Mouse (Mus musculus) CH12.LX (cell line): ENCODE measurements around the gene Nbea.

ENCODE experiments used
- CTCF ChIP-seq, 2 experiments: IDR thresholded peaks in 1 of 2; conservative IDR thresholded peaks in 1 of 2; 2 replicates each; pipeline ENCODE4 v1.5.1; 2011 to 2012; ENCODE audit warnings: low read depth in 2 of 2, low read length in 2 of 2, improper control_type of control experiment in 1 of 2, inconsistent platforms in 1 of 2, mild to moderate bottlenecking in 1 of 2, moderate library complexity in 1 of 2
- E2F4 ChIP-seq: IDR thresholded peaks from 2 replicates; pipeline ENCODE4 v1.6.1; 2011; ENCODE audit warnings: low read depth, low read length, improper control_type of control experiment; ENCODE audit not compliant: insufficient replicate concordance
- EP300 ChIP-seq: IDR thresholded peaks from 2 replicates; pipeline ENCODE4 v1.6.1; 2011; ENCODE audit warnings: low read length, improper control_type of control experiment
- KAT2A ChIP-seq: IDR thresholded peaks from 2 replicates; pipeline ENCODE4 v1.6.1; 2012; ENCODE audit warnings: low read length, improper control_type of control experiment, inconsistent platforms; ENCODE audit not compliant: insufficient replicate concordance
- MEF2A ChIP-seq: IDR thresholded peaks from 2 replicates; pipeline ENCODE4 v1.6.1; 2014; ENCODE audit warnings: low read depth, mild to moderate bottlenecking, inconsistent platforms, low read length, improper control_type of control experiment, borderline replicate concordance
- NELFE ChIP-seq: IDR thresholded peaks from 2 replicates; pipeline ENCODE4 v1.6.1; 2011; ENCODE audit warnings: low read depth, low read length, improper control_type of control experiment
- PAX5 ChIP-seq: IDR thresholded peaks from 2 replicates; pipeline ENCODE4 v1.6.1; 2012; ENCODE audit warnings: low read length, inconsistent platforms, mixed read lengths
- POLR2A ChIP-seq: IDR thresholded peaks from 2 replicates; pipeline ENCODE4 v1.6.1; 2011; ENCODE audit warnings: low read depth, mild to moderate bottlenecking, improper control_type of control experiment, low read length
- TCF12 ChIP-seq: IDR thresholded peaks from 2 replicates; pipeline ENCODE4 v1.6.1; 2014; ENCODE audit warnings: low read depth, mild to moderate bottlenecking, inconsistent platforms, low read length, improper control_type of control experiment
- UBTF ChIP-seq: IDR thresholded peaks from 2 replicates; pipeline ENCODE4 v1.6.1; 2012; ENCODE audit warnings: low read depth, mild to moderate bottlenecking, inconsistent platforms, low read length, improper control_type of control experiment, moderate library complexity
- USF1 ChIP-seq: IDR thresholded peaks from 2 replicates; pipeline ENCODE4 v1.6.1; 2014; ENCODE audit warnings: low read depth, mild to moderate bottlenecking, inconsistent platforms, low read length, improper control_type of control experiment
- ZMIZ1 ChIP-seq: IDR thresholded peaks from 2 replicates; pipeline ENCODE4 v1.6.1; 2012; ENCODE audit warnings: low read depth, mild to moderate bottlenecking, inconsistent platforms, low read length, improper control_type of control experiment

DNA sequence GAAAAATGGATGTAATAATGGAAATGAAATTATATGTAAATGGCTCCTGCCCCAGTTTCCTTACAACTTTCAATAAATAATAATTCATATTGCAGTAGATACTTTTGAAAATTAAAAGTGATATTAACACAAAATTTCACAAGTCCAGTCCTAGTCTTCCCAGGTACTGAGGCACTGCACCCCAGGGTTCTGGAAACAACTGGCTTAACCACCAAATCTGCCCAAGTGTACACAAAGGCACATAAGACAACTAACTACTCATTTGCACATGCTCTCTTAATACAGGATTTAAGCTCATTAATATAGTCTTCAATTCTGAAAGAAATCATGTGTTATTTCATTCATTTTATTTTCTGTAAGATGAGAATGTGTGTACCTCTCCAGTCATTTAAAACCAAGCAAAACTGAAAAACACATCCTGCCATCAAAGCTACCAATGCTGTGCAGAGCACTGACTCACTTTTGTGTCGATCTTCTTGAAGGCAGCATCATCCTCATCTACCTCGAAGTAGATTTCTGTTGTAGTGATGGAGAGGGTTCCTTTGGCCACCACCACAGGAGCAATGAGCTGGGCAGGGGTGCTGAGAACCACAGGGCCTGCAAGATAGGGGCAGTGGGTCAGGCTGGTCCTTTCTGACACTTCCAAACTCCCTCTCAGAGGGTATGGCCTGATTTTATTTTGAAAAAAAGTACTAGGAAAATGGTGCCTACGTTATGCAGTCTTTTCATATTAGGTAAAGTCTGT lies 397.3 kb downstream of the Nbea start:
- TF ChIP-seq POLR2A: no peak
- TF ChIP-seq E2F4: no peak
- no peak for TF ChIP-seq CTCF (conservative IDR thresholded peaks at IDR 0.05 in 1 of 2, IDR thresholded peaks at IDR 0.05 in 1 of 2; ENCODE audit: low read depth in 2 of 2, low read length in 2 of 2)
- no peak for TF ChIP-seq UBTF
- TF ChIP-seq EP300: no peak
- no peak for TF ChIP-seq PAX5
- no peak for TF ChIP-seq USF1
- TF ChIP-seq NELFE: no peak
- TF ChIP-seq MEF2A: no peak
- TF ChIP-seq ZMIZ1: no peak
- no peak for TF ChIP-seq KAT2A
- TF ChIP-seq TCF12: no peak
